Mouse (Mus musculus) liver, postnatal 0 days (tissue): ENCODE data around the gene Ppm1h.

ENCODE experiments used
- CTCF ChIP-seq: sonication (generic); IDR thresholded peaks from 2 replicates; pipeline ENCODE4 v1.5.1; 2016; ENCODE audit warnings: antibody characterized with exemption, low read depth
- EP300 ChIP-seq: IDR thresholded peaks from 2 replicates; pipeline ENCODE4 v1.6.1; 2016; ENCODE audit warnings: antibody characterized with exemption, low read depth, mild to moderate bottlenecking

DNA sequence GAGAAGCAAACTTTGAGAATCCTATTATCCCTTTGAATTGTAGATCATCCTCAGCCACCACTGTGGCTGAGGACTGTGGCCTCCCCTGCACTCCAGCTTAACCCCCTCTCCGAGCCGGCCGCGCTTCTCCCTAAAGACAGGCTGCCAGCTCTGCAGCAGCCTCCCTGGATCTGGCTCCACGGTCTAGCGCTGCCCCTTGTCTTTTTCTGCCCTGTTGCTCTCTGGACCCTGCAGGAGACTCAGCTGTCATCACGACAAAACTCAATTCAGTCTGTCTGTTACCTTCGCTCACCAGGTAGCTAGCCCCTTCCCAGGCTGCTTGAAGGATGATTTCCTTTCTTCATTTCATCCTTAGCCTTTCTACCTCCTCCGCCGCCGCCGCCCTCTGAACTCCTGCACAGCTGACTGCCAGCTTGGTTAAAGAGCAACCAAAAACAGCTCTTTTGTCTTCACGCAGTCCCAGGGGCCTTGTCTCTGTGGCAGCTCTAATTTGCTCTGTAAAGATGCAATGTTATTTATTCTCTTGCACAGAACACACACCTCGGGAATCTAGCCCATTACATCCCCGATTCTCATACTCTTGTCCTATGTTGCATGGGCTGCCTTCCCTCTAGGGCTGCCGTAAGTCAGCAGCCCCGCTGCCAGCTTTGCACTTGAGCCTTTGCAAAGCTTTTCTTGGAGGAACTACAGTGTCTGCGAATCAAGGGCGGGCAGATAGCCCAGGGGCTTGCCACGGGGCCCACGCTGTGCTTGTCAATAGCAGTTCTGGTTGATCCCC lies 285.1 kb downstream of the Ppm1h start:
- TF ChIP-seq CTCF (no peak), EP300 (no peak)
